Mouse (Mus musculus) liver, embryonic 15.5 days (tissue): Measurements from ENCODE around the gene Capn8. TPM values are rescaled to one million over a fixed set of nuclear protein-coding genes. Genes with fewer than 3 reads are reported as not detected.

ENCODE experiments used
- ATAC-seq: fragments of 200-750 bp; cut with Nextera tagmentation; 2 replicates; pipeline ENCODE4 v1.8.0; 2017; ENCODE audit warnings: moderate number of reproducible peaks, mild to moderate bottlenecking, moderate library complexity; ENCODE audit not compliant: insufficient read depth
- H3K27ac ChIP-seq: fragments of 300-500 bp; sonication (generic); replicated peaks from 2 replicates; pipeline ENCODE4 v1.5.1; 2015; ENCODE audit warnings: mild to moderate bottlenecking, inconsistent platforms
- H3K27me3 ChIP-seq: fragments of 300-500 bp; sonication (generic); 2 replicates; pipeline ENCODE4 v1.6.1; 2015; ENCODE audit warnings: mild to moderate bottlenecking, inconsistent platforms
- H3K36me3 ChIP-seq: fragments of 300-500 bp; sonication (generic); replicated peaks from 2 replicates; pipeline ENCODE4 v1.6.1; 2015; ENCODE audit warnings: moderate library complexity, mild to moderate bottlenecking, inconsistent platforms
- H3K4me1 ChIP-seq: fragments of 300-500 bp; sonication (generic); replicated peaks from 2 replicates; pipeline ENCODE4 v1.6.1; 2015; ENCODE audit warnings: inconsistent platforms
- H3K4me2 ChIP-seq: fragments of 300-500 bp; sonication (generic); 2 replicates; pipeline ENCODE4 v1.6.1; 2015; ENCODE audit warnings: moderate library complexity, mild to moderate bottlenecking, inconsistent platforms
- H3K4me3 ChIP-seq: fragments of 300-500 bp; sonication (generic); replicated peaks from 2 replicates; pipeline ENCODE4 v1.5.1; 2015; ENCODE audit warnings: mild to moderate bottlenecking, inconsistent platforms
- H3K9ac ChIP-seq: fragments of 300-500 bp; sonication (generic); 2 replicates; pipeline ENCODE4 v1.6.1; 2015; ENCODE audit warnings: moderate library complexity, mild to moderate bottlenecking, inconsistent platforms
- H3K9me3 ChIP-seq: fragments of 300-500 bp; sonication (generic); replicated peaks from 2 replicates; pipeline ENCODE4 v1.6.1; 2016; ENCODE audit warnings: inconsistent platforms
- WGBS: fragments of 180-500 bp; shearing (Covaris S2); methylation state at CpG from one replicate; pipeline ENCODE4 v1.1.7; 2015; ENCODE audit warnings: mixed read lengths; ENCODE audit not compliant: insufficient replicate concordance; 5-methylcytosine and 5-hydroxymethylcytosine counted together
- polyA plus RNA-seq: library from polyadenylated mRNA; unstranded; fragments of >200 nt; fragmentation: Nextera tagmentation; extraction: Ambion mirVana; gene quantifications from 2 replicates; pipeline ENCODE4 v1.2.1, GENCODE M21; 2015

Capn8 gene
- polyA plus RNA-seq, 1 experiment from 2014 or later, result not detected

- H3K4me1 ChIP-seq, result peaks cover 16% of the 10 kb centered on the region; the same call in 1 of the 2 replicates
- H3K4me2 ChIP-seq, result no peak overlapping the region
- no peaks in the 10 kb centered on the region for H3K9me3 ChIP-seq
- WGBS, result 72% methylated on average over 3 of the region's 3 CpGs
- no peak overlapping the region for H3K4me3 ChIP-seq
- H3K27me3 ChIP-seq, result peaks cover 15% of the 10 kb centered on the region
- no peaks in the 10 kb centered on the region for H3K36me3 ChIP-seq
- no peak overlapping the region for H3K27ac ChIP-seq
- ATAC-seq, result no peak
- H3K9ac ChIP-seq, result no peak overlapping the region
Measured at GRCm38 (mm10) chr1:182525601-182526000, 39.2 kb upstream of the Capn8 start.

- Histone ChIP-seq H3K4me3 (no peak overlapping the region), H3K4me2 (no peak overlapping the region), H3K27me3 (peaks cover 15% of the 10 kb centered on the region), H3K4me1 (peaks cover 16% of the 10 kb centered on the region; the same call in 1 of the 2 replicates), H3K36me3 (no peaks in the 10 kb centered on the region), H3K9ac (no peak overlapping the region), H3K9me3 (no peaks in the 10 kb centered on the region), H3K27ac (no peak overlapping the region)
- WGBS, result 52% methylated on average over 13 of the region's 13 CpGs
- ATAC-seq, result no peak
Measured at GRCm38 (mm10) chr1:182527261-182527766, 37.5 kb upstream of the Capn8 start.

- Histone ChIP-seq H3K9ac (no peak overlapping the region), H3K4me1 (peaks cover 16% of the 10 kb centered on the region; the same call in 1 of the 2 replicates), H3K36me3 (no peaks in the 10 kb centered on the region), H3K27ac (0 out of 2 replicates have a peak overlapping the region, but pooled peaks have one; percentile 14), H3K27me3 (peaks cover 15% of the 10 kb centered on the region), H3K4me2 (peak overlapping the region; percentile 41), H3K9me3 (no peaks in the 10 kb centered on the region), H3K4me3 (no peak overlapping the region)
- ATAC-seq, result peak; percentile 52; the same call in 1 of the 2 replicates
- WGBS, result 7% methylated on average over 19 of the region's 19 CpGs
Measured at GRCm38 (mm10) chr1:182527921-182528858, 36.6 kb upstream of the Capn8 start.

- no peak overlapping the region for H3K9ac ChIP-seq
- H3K36me3 ChIP-seq, result no peaks in the 10 kb centered on the region
- no peaks in the 10 kb centered on the region for H3K27me3 ChIP-seq
- H3K9me3 ChIP-seq, result no peaks in the 10 kb centered on the region
- WGBS, result 58% methylated on average over 3 of the region's 3 CpGs
- no peak overlapping the region for H3K4me2 ChIP-seq
- H3K4me1 ChIP-seq, result 0 out of 2 replicates have a peak, but pooled peaks cover under 1% of the 10 kb centered on the region
- no peak overlapping the region for H3K27ac ChIP-seq
- no peak for ATAC-seq
- H3K4me3 ChIP-seq, result no peak overlapping the region
Measured at GRCm38 (mm10) chr1:182533583-182533982, 31.2 kb upstream of the Capn8 start.

- no peaks in the 10 kb centered on the region for H3K36me3 ChIP-seq
- no peaks in the 10 kb centered on the region; the same call in 1 of the 2 replicates for H3K4me1 ChIP-seq
- H3K9ac ChIP-seq, result no peak overlapping the region
- H3K4me2 ChIP-seq, result no peak overlapping the region
- no peak overlapping the region for H3K4me3 ChIP-seq
- ATAC-seq, result no peak
- no peak overlapping the region for H3K27ac ChIP-seq
- no peaks in the 10 kb centered on the region for H3K9me3 ChIP-seq
- WGBS, result 60% methylated on average over 3 of the region's 3 CpGs
- H3K27me3 ChIP-seq, result no peaks in the 10 kb centered on the region
Measured at GRCm38 (mm10) chr1:182535080-182535481, 29.7 kb upstream of the Capn8 start.

GRCm38 (mm10) chr1:182539023-182539940 lies 25.5 kb upstream of the Capn8 start:
- 0 out of 2 replicates have a peak, but pooled peaks have one; percentile 22 for ATAC-seq
- Histone ChIP-seq H3K9ac (no peak overlapping the region), H3K27ac (no peak overlapping the region), H3K9me3 (no peaks in the 10 kb centered on the region), H3K27me3 (no peaks in the 10 kb centered on the region), H3K4me3 (peak overlapping the region; percentile 17; the same call in 1 of the 2 replicates), H3K4me1 (peaks cover 3% of the 10 kb centered on the region; the same call in 1 of the 2 replicates), H3K4me2 (peak overlapping the region; percentile 53), H3K36me3 (no peaks in the 10 kb centered on the region)
- 21% methylated on average over 9 of the region's 9 CpGs for WGBS

GRCm38 (mm10) chr1:182542110-182542509 lies 22.7 kb upstream of the Capn8 start:
- no peak for ATAC-seq
- 58% methylated on average over 5 of the region's 5 CpGs for WGBS

GRCm38 (mm10) chr1:182543136-182543535 lies 21.7 kb upstream of the Capn8 start:
- Histone ChIP-seq H3K27me3 (no peaks in the 10 kb centered on the region), H3K36me3 (no peaks in the 10 kb centered on the region), H3K9me3 (no peaks in the 10 kb centered on the region), H3K27ac (no peak overlapping the region), H3K9ac (no peak overlapping the region), H3K4me3 (no peak overlapping the region), H3K4me2 (no peak overlapping the region), H3K4me1 (peaks cover 3% of the 10 kb centered on the region; the same call in 1 of the 2 replicates)
- no peak for ATAC-seq
- 34% methylated on average over 8 of the region's 8 CpGs for WGBS

More at GRCm38 (mm10) chr1:182542110-182542509, 22.7 kb upstream of the Capn8 start:
- H3K4me3 ChIP-seq, result no peak overlapping the region
- H3K27ac ChIP-seq, result no peak overlapping the region
- H3K4me2 ChIP-seq, result no peak overlapping the region
- no peaks in the 10 kb centered on the region for H3K27me3 ChIP-seq
- H3K4me1 ChIP-seq, result peaks cover 3% of the 10 kb centered on the region; the same call in 1 of the 2 replicates
- H3K9ac ChIP-seq, result no peak overlapping the region
- H3K9me3 ChIP-seq, result no peaks in the 10 kb centered on the region
- H3K36me3 ChIP-seq, result no peaks in the 10 kb centered on the region

GRCm38 (mm10) chr1:182543906-182544305 lies 20.9 kb upstream of the Capn8 start:
- H3K4me1 ChIP-seq, result peaks cover 3% of the 10 kb centered on the region; the same call in 1 of the 2 replicates
- ATAC-seq, result no peak
- H3K9ac ChIP-seq, result no peak overlapping the region
- no peaks in the 10 kb centered on the region for H3K36me3 ChIP-seq
- no peak overlapping the region for H3K4me3 ChIP-seq
- H3K27me3 ChIP-seq, result no peaks in the 10 kb centered on the region
- 26% methylated on average over 1 of the region's 1 CpGs for WGBS
- no peak overlapping the region for H3K4me2 ChIP-seq
- no peak overlapping the region for H3K27ac ChIP-seq
- no peaks in the 10 kb centered on the region for H3K9me3 ChIP-seq

- Histone ChIP-seq H3K27me3 (no peaks in the 10 kb centered on the region), H3K27ac (no peak overlapping the region), H3K9ac (no peak overlapping the region), H3K36me3 (no peaks in the 10 kb centered on the region), H3K4me3 (no peak overlapping the region), H3K4me2 (no peak overlapping the region), H3K9me3 (no peaks in the 10 kb centered on the region), H3K4me1 (no peaks in the 10 kb centered on the region)
- WGBS, result 60% methylated on average over 8 of the region's 8 CpGs
- no peak for ATAC-seq
Measured at GRCm38 (mm10) chr1:182550761-182551160, 14.0 kb upstream of the Capn8 start.
